Mouse (Mus musculus) lung, postnatal 14 days (tissue): ENCODE measurements at regions not wholly inside any gene's neighbourhood (a gene's known extent, or its start where the extent isn't known, plus 50 kb on each side); places are given as distances from the start of the nearest gene placed in this dataset.

Source experiments
- DNase-seq: peaks from one replicate; pipeline ENCODE4 v3.0.0; 2021

DNA sequence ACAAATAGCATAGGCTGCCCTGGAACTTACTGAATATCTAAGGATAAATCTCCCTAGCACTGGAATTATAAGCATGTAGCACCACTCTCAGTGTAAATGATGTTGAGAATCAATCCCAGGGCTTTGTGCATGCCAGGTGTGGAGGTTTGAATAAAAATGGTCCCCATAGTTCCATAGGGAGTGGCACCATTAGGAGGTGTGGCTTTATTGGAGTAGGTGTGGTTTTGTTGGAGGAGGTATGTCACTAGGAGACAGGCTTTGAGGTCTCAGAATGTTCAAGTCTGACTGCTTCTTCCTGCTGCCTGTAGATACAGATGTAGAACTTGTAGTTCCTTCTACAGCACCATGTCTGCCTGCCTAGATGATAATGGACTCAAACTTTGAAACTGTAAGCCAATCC lies 217.8 kb downstream of the Rsl24d1 start:
- no peak for DNase-seq

DNA sequence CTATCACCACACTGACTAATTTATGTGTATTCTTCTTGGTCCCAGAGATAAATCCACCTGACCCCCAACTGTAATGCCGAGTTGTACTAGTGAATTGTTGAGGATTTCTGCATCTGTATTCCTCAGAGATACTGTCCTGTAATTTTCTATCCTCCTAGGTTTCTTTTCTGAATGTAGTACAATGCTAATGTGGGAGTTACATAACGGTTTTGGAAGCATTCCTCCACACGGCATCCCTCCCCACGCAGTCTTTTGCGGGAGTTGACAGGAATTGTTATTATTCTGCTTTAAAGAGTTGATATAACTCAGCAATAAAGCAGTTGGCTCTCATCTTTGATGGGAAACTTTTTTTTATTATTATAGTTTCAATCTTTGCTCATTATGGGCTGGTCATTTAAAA lies 222.8 kb downstream of the Rsl24d1 start:
- DNase-seq: no peak

DNA sequence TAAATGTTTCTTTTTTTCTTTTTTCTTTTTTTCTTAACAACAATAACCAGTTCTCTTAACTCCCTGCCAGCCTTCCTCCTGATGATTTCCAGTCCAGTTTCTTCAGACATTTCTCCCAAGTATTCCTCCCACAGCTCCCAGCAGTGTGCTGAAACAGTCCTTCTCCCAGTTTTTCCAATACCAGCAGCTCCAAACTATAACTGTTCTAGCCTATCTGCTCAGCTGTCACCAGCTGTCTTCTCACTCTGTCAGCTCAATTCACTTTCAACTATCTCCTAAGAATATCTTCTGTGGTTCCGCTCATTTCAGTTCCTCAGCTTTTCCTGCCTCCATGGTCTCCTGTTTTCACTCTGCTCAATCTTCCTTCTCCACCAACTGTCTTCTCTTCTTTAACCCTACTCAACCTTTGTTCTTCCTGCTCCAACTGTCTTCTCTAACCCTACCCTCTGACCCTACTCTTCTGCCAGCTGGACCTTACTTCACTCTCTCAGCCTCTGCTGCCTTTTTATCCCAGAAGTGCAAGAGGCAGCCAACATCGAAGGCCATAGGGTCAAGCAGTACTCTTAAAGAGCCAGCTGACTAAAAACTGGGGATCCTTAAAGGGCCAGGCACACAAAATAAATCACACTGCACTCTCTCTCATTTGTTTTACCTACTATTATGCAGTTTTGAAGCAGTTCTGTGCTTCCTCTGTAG lies 224.0 kb downstream of the Rsl24d1 start:
- DNase-seq: no peak

DNA sequence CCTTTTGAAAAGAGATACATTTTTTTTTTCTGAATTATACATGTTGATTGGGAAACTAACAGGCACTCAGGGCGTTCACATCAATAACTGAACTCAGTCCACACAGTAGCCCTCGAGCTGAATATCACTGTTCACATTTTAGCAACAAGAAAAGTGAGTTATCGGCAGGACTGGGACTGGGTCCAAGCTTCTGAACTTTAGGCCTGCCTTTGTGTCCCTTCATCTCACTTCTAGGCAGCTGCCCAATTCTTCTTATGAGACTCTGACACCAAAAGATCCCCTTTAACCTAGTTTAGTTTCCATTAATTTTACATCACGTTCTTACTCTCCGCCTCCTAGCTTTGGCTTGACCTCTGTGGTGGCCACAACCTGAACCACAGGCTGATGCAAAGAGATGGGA lies 242.7 kb downstream of the Rsl24d1 start:
- DNase-seq: no peak

DNA sequence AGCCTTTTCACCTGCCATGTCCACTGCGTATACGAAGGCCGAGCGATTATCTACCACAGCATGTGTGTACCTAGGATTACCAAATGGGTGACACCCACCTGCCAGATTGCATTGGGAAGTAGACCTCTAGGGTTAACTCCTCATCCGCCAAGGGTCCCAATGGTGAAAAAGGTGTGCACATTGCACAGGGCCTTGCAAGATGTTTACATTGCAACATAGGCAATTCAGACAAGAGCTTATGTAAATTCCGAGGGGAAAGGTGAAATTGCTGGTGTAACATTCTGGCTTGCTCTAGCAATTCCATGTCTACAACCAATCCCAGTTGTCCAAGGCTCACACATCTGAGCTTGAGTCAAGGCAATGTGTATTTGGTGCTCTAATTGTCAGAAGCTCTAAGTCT lies 245.7 kb downstream of the Rsl24d1 start:
- no peak for DNase-seq

DNA sequence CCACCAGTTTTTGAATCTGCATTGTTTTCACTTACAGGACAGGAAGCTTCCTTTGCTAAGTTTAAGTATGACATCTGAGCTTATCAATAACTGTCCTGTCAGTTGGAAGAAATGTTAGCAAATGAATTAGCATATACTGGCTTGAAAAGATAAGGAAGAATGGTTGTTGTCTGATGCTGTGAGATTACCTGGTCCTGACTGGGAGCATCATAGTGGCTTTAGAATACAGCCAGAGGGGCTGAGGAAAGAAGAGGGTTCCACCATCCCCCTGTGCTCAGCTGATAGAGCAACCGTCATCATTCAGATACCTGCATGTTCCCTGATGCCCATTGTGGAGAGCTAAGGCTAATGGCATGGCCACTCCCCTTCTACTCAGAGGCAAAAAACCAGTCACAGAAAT lies 267.5 kb downstream of the Rsl24d1 start:
- no peak for DNase-seq

DNA sequence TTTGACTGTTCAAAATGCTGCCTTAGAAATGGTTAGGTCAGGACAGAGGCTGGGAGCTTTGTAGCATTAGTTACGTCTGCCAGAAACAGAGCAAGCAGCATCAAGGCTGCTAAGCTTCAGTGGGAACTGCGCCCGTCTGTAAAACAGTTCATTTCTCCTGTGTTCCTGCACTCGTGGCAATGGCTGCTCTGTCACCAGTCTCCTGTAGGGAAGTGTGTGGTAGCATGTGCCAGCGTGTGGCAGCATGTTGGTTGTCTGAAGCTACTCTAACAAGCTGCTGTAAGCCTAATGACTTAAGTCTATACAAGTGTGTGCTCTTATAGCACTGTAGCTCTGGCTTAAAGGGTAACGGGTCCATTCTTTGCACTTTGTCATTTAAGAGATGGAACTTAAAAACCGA lies 278.8 kb downstream of the Rsl24d1 start:
- DNase-seq: no peak

DNA sequence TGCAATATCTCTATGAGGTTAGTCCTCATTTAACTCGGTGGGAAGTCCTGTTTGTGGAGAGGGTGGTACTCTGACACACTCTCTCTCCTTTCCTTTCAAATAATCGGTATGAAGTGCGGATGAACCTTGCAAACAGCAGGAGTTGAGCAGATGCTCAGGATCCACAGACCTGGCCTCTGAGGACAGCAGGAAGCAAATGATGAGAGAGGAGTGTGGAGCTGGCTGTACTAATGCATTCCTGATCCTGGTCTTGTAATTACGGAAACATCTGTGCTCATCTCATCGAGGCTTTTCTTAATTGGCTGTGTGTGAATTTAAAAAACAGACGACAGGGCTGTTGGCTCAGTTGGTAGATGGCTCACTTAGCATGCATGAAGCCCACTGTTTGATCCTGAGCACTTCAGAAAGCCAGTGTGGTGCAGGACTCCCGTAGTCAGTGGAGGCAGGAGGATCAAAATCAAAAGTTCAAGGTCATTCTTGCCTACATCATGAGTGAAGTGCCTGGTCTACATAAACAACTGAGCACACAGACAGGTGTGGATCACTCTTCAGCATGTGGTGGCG lies 300.2 kb downstream of the Rsl24d1 start:
- DNase-seq: no peak

DNA sequence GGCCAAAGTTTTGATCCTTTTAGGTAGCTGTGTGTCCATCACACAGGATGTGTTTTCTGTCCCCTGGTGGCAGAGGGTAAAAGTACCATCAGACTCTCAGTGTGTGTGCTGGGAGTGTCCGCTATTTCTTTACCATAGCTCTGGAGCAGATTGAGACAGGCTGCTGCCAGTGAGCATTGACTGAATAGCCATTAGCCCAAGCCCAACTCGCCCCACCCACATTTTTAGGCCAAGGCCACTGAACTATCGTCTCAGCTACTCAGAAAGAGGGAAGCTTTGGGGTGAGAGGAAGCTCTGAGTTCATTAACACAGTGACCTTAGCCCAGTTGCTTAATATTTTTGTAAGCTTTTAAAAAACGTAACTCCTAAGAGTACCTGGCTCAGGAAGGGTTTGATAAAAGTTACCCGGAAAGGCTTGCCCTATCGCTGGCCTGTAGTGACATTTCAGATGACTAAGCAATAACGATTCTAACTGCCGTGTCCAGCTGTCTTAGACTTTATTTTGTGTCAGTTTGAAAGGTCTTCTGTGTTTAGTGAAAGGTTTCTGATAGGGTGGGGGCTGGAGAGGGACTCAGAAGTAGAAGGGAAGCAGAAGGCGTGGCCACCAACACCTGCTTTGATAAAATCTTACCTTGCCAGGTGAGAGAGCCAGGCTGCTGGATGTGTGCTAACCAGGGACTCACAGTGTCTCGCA lies 303.0 kb downstream of the Rsl24d1 start:
- DNase-seq: no peak
